Mouse (Mus musculus) MEL (cell line): ENCODE measurements around the gene Gtf2ird1. TPM values are rescaled to one million over a fixed set of nuclear protein-coding genes. Genes with fewer than 3 reads are reported as not detected.

Experiments
- DNase-seq: peaks from one replicate; pipeline ENCODE4 v3.0.0; 2011; ENCODE audit warnings: low read depth, low spot score
- H3K27ac ChIP-seq: 2 replicates; pipeline ENCODE4 v1.5.1; 2012; ENCODE audit warnings: low read depth, mild to moderate bottlenecking, control low read depth, low read length, moderate library complexity; ENCODE audit not compliant: control insufficient read depth
- H3K27me3 ChIP-seq, 2 experiments: fragments of 150-350 bp in 1 of 2; sonication (generic) in 1 of 2; 2 replicates each; pipeline ENCODE4 v1.6.1; 2012; ENCODE audit warnings: low read length in 2 of 2, mild to moderate bottlenecking in 2 of 2, improper control_type of control experiment in 1 of 2, moderate library complexity in 1 of 2; ENCODE audit not compliant: insufficient read depth in 2 of 2, control insufficient read depth in 1 of 2
- H3K36me3 ChIP-seq, 2 experiments: 2 replicates each; pipeline ENCODE4 v1.6.1; 2012 to 2014; ENCODE audit warnings: low read length in 2 of 2, improper control_type of control experiment in 1 of 2, inconsistent platforms in 1 of 2, mild to moderate bottlenecking in 1 of 2; ENCODE audit not compliant: insufficient read depth in 2 of 2, control insufficient read depth in 1 of 2
- H3K4me1 ChIP-seq, 2 experiments: fragments of 150-350 bp in 1 of 2; sonication (generic) in 1 of 2; 2 replicates each; pipeline ENCODE4 v1.6.1; 2012; ENCODE audit warnings: low read length in 2 of 2, improper control_type of control experiment in 1 of 2, mild to moderate bottlenecking in 1 of 2; ENCODE audit not compliant: insufficient read depth in 2 of 2, control insufficient read depth in 1 of 2
- H3K4me3 ChIP-seq, 2 experiments: fragments of 150-350 bp in 1 of 2; sonication (generic) in 1 of 2; 2 replicates each; pipeline ENCODE4 v1.5.1; 2012; ENCODE audit warnings: low read depth in 2 of 2, low read length in 2 of 2, mild to moderate bottlenecking in 2 of 2, moderate library complexity in 2 of 2, control low read depth in 1 of 2, improper control_type of control experiment in 1 of 2; ENCODE audit not compliant: control insufficient read depth in 1 of 2, insufficient read depth in 1 of 2
- H3K79me2 ChIP-seq: 2 replicates; pipeline ENCODE4 v1.6.1; 2012; ENCODE audit warnings: mild to moderate bottlenecking, low read length, moderate library complexity; ENCODE audit not compliant: control insufficient read depth, poor library complexity, insufficient read depth
- H3K9ac ChIP-seq: 2 replicates; pipeline ENCODE4 v1.6.1; 2012; ENCODE audit warnings: low read depth, mild to moderate bottlenecking, control low read depth, low read length, moderate library complexity; ENCODE audit not compliant: control insufficient read depth, poor library complexity, severe bottlenecking
- H3K9me3 ChIP-seq: fragments of 150-350 bp; sonication (generic); replicated peaks from 2 replicates; pipeline ENCODE4 v1.6.1; 2012; ENCODE audit warnings: mild to moderate bottlenecking, low read length, improper control_type of control experiment, moderate library complexity; ENCODE audit not compliant: insufficient read depth
- CHD1 ChIP-seq: IDR thresholded peaks from 2 replicates; pipeline ENCODE4 v1.6.1; 2012; ENCODE audit warnings: low read depth, mild to moderate bottlenecking, inconsistent platforms, low read length, improper control_type of control experiment
- E2F4 ChIP-seq: IDR thresholded peaks from 2 replicates; pipeline ENCODE4 v1.6.1; 2011; ENCODE audit warnings: low read depth, low read length, improper control_type of control experiment, borderline replicate concordance
- EP300 ChIP-seq, 2 experiments: IDR thresholded peaks; 2 replicates each; pipeline ENCODE4 v1.6.1; 2011; ENCODE audit warnings: improper control_type of control experiment in 2 of 2, low read length in 2 of 2, low read depth in 1 of 2, mild to moderate bottlenecking in 1 of 2
- ETS1 ChIP-seq: IDR thresholded peaks from 2 replicates; pipeline ENCODE4 v1.6.1; 2012; ENCODE audit warnings: low read depth, mild to moderate bottlenecking, inconsistent platforms, low read length, improper control_type of control experiment, moderate library complexity
- GABPA ChIP-seq: IDR thresholded peaks from 2 replicates; pipeline ENCODE4 v1.6.1; 2012; ENCODE audit warnings: low read depth, mild to moderate bottlenecking, inconsistent platforms, low read length, improper control_type of control experiment, moderate library complexity
- HCFC1 ChIP-seq: IDR thresholded peaks from 2 replicates; pipeline ENCODE4 v1.6.1; 2012; ENCODE audit warnings: low read depth, mild to moderate bottlenecking, inconsistent platforms, low read length, improper control_type of control experiment, moderate library complexity
- JUND ChIP-seq: IDR thresholded peaks from 2 replicates; pipeline ENCODE4 v1.6.1; 2011; ENCODE audit warnings: low read depth, mild to moderate bottlenecking, improper control_type of control experiment, low read length
- KAT2A ChIP-seq: conservative IDR thresholded peaks from 2 replicates; pipeline ENCODE4 v1.6.1; 2012; ENCODE audit warnings: low read depth, low read length, improper control_type of control experiment, inconsistent platforms
- MAX ChIP-seq: IDR thresholded peaks from 2 replicates; pipeline ENCODE4 v1.6.1; 2011; ENCODE audit warnings: low read length, improper control_type of control experiment
- MEF2A ChIP-seq: IDR thresholded peaks from 2 replicates; pipeline ENCODE4 v1.6.1; 2014; ENCODE audit warnings: low read depth, mild to moderate bottlenecking, inconsistent platforms, low read length, improper control_type of control experiment; ENCODE audit not compliant: poor library complexity, insufficient replicate concordance, severe bottlenecking; ENCODE audit errors: extremely low read depth
- MXI1 ChIP-seq: IDR thresholded peaks from 2 replicates; pipeline ENCODE4 v1.6.1; 2011; ENCODE audit warnings: mild to moderate bottlenecking, low read depth, low read length, improper control_type of control experiment
- NRF1 ChIP-seq: IDR thresholded peaks from 2 replicates; pipeline ENCODE4 v1.6.1; 2014; ENCODE audit warnings: low read depth, mild to moderate bottlenecking, inconsistent platforms, low read length, improper control_type of control experiment, moderate library complexity; ENCODE audit not compliant: poor library complexity, insufficient read depth, severe bottlenecking
- POLR2A ChIP-seq, 2 experiments: IDR thresholded peaks; 2 replicates each; pipeline ENCODE4 v1.6.1; 2011 to 2012; ENCODE audit warnings: low read length in 2 of 2, mild to moderate bottlenecking in 2 of 2, control low read depth in 1 of 2, improper control_type of control experiment in 1 of 2, low read depth in 1 of 2, moderate library complexity in 1 of 2; ENCODE audit not compliant: control insufficient read depth in 1 of 2, insufficient read depth in 1 of 2, poor library complexity in 1 of 2
- POLR2AphosphoS2 ChIP-seq: IDR thresholded peaks from 2 replicates; pipeline ENCODE4 v1.6.1; 2011; ENCODE audit warnings: low read length, improper control_type of control experiment
- POLR2AphosphoS5 ChIP-seq: IDR thresholded peaks from 2 replicates; pipeline ENCODE4 v1.6.1; 2012; ENCODE audit warnings: low read depth, borderline replicate concordance, mild to moderate bottlenecking, inconsistent platforms, low read length, moderate library complexity, mixed read lengths
- SIN3A ChIP-seq: IDR thresholded peaks from 2 replicates; pipeline ENCODE4 v1.6.1; 2012; ENCODE audit warnings: low read length, improper control_type of control experiment, inconsistent platforms
- SMC3 ChIP-seq: IDR thresholded peaks from 2 replicates; pipeline ENCODE4 v1.6.1; 2011; ENCODE audit warnings: low read depth, low read length, improper control_type of control experiment
- TAL1 ChIP-seq: IDR thresholded peaks from 2 replicates; pipeline ENCODE4 v1.6.1; 2012; ENCODE audit warnings: mild to moderate bottlenecking, inconsistent platforms, low read length, moderate library complexity, mixed read lengths
- USF2 ChIP-seq, 2 experiments: IDR thresholded peaks; 2 replicates each; pipeline ENCODE4 v1.6.1; 2011 to 2012; ENCODE audit warnings: improper control_type of control experiment in 2 of 2, low read length in 2 of 2, borderline replicate concordance in 1 of 2, inconsistent platforms in 1 of 2, low read depth in 1 of 2, mild to moderate bottlenecking in 1 of 2; ENCODE audit not compliant: insufficient read depth in 1 of 2
- ZKSCAN1 ChIP-seq: IDR thresholded peaks from 2 replicates; pipeline ENCODE4 v1.6.1; 2012; ENCODE audit warnings: low read depth, mild to moderate bottlenecking, inconsistent platforms, low read length, improper control_type of control experiment, moderate library complexity
- ZMIZ1 ChIP-seq: IDR thresholded peaks from 2 replicates; pipeline ENCODE4 v1.6.1; 2012; ENCODE audit warnings: low read depth, mild to moderate bottlenecking, inconsistent platforms, low read length, improper control_type of control experiment, moderate library complexity
- ZNF384 ChIP-seq: IDR thresholded peaks from 2 replicates; pipeline ENCODE4 v1.6.1; 2012; ENCODE audit warnings: low read depth, mild to moderate bottlenecking, inconsistent platforms, low read length, improper control_type of control experiment
- polyA plus RNA-seq, 2 experiments: library from polyadenylated mRNA; stranded (reverse) in 1 of 2; unstranded in 1 of 2; fragments of >175 nt in 1 of 2; fragments of >200 nt in 1 of 2; gene quantifications; 2 replicates each; pipeline versions ENCODE4 v1.2.1 to v1.2.4; 2012; ENCODE audit warnings: low replicate concordance in 2 of 2, low read depth in 1 of 2; ENCODE audit not compliant: insufficient read length in 2 of 2, insufficient read depth in 1 of 2, missing spikeins in 1 of 2
- total RNA-seq: library from RNA; depleted of rRNA; stranded (reverse); fragments of 300-350 nt; gene quantifications from 2 replicates; pipeline ENCODE4 v1.2.3, GENCODE M21; 2012

The Gtf2ird1 gene
- total and polyA plus RNA-seq, 3 experiments, result 15.2 to 54.7 TPM; not detected in 1

DNA sequence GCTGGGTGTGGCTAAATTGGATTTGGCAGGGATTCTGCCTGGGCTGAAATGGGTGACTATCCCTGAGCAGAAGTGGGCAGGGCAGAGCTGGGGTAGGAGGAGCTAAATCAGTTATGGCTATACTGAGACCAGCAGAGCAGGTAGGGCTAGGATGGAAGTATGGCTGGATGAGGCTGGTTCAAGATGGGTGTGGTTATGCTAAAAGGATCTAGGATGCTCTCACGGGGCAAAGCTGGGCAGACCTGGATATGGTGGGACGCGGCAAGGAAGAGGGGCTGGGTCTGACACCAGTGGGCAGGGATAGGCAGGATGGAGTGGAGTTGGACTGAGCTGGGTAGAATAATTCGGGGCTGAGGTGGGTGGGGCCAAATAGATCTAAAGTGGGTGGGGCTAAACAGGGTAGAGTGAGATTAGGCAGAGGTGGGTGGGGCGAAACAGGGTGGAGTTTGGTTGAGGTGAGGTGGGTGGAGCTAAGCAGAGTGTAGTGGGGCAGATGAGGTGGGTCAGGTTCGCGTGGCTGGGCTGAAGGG lies 46.1 kb downstream of the Gtf2ird1 start:
- DNase-seq, result no peak
- Histone ChIP-seq H3K27ac (no peak overlapping the region), H3K4me3 (no peak overlapping the region), H3K9ac (no peak overlapping the region), H3K79me2 (no peaks in the 10 kb centered on the region), H3K27me3 (no peaks in the 10 kb centered on the region), H3K9me3 (no peaks in the 10 kb centered on the region), H3K36me3 (peaks cover 0 to 4% of the 10 kb centered on the region in 2 experiments; a peak in 3 of 4 replicates), H3K4me1 (0 out of 4 replicates have a peak, but pooled peaks cover 0 to 2% of the 10 kb centered on the region in 2 experiments)
- TF ChIP-seq MEF2A (no peak), EP300 (IDR thresholded peaks at IDR 0.05; ENCODE audit: low read depth in 1 of 2, low read length in 2 of 2) (no peak), TAL1 (no peak)

GRCm38 (mm10) chr5:134409606-134410306 lies 46.8 kb downstream of the Gtf2ird1 start:
- Histone ChIP-seq H3K9me3 (no peaks in the 10 kb centered on the region), H3K4me3 (no peak overlapping the region), H3K4me1 (0 out of 4 replicates have a peak, but pooled peaks cover 0 to 2% of the 10 kb centered on the region in 2 experiments), H3K27me3 (no peaks in the 10 kb centered on the region), H3K9ac (no peak overlapping the region), H3K27ac (no peak overlapping the region), H3K79me2 (no peaks in the 10 kb centered on the region), H3K36me3 (peaks cover 0 to 4% of the 10 kb centered on the region in 2 experiments; a peak in 3 of 4 replicates)
- DNase-seq, result no peak
- TF ChIP-seq ZMIZ1 (no peak), SMC3 (no peak), POLR2A (IDR thresholded peaks at IDR 0.05; ENCODE audit: control insufficient read depth in 1 of 2, insufficient read depth in 1 of 2, low read depth in 1 of 2, low read length in 2 of 2, poor library complexity in 1 of 2) (no peak), GABPA (no peak), MEF2A (no peak), NRF1 (no peak), SIN3A (no peak), MAX (no peak), MXI1 (no peak), ETS1 (no peak), POLR2AphosphoS2 (no peak), JUND (no peak), KAT2A (no peak), ZNF384 (no peak), ZKSCAN1 (no peak), E2F4 (no peak), POLR2AphosphoS5 (no peak), CHD1 (no peak), USF2 (IDR thresholded peaks at IDR 0.05; ENCODE audit: borderline replicate concordance in 1 of 2, insufficient read depth in 1 of 2, low read depth in 1 of 2, low read length in 2 of 2) (no peak), HCFC1 (no peak)
